Mouse (Mus musculus): ENCODE data around the gene Ambra1.

Ambra1 gene

DNA sequence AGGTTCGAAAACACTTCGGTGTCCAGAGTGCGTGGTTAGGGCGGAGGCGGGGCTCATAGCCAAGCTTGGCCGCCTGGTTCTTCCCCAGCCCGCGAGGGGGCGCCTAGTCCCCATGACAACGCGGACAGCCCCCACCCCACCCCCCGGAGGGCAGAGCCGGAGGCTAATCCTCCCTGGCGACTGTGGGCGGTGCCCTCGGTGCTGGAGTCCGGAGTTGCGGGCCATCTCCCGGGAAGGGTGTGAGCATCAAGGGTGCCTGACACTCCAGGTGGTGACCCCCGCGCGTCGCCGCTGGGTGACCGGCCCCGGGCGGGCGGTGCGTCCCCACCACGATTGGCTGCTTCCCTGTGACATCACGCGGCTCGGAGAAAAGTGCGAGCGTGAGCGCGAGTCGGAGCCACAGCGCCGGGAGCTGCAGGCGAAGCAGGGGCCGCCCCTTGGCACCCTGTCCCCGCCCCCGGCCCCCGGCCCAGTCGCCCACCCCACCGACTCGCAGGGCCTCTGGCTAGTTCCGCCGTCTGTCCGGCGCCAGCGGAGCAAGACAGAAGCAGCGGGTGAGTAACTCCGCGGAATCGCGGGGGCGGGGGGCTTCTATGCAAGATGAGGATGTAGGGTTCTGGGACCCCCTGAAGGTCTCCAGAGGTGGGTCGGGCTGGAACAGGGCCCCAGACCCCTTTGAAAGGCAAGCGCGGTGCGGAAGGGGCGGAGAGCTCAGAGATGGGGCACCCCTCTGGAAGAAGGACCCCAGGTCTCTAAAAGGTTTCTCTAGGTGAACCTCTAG is 192.0 kb downstream of the Ambra1 start:
- DNase-seq (ENCODE audit: low spot score) = no peak

DNA sequence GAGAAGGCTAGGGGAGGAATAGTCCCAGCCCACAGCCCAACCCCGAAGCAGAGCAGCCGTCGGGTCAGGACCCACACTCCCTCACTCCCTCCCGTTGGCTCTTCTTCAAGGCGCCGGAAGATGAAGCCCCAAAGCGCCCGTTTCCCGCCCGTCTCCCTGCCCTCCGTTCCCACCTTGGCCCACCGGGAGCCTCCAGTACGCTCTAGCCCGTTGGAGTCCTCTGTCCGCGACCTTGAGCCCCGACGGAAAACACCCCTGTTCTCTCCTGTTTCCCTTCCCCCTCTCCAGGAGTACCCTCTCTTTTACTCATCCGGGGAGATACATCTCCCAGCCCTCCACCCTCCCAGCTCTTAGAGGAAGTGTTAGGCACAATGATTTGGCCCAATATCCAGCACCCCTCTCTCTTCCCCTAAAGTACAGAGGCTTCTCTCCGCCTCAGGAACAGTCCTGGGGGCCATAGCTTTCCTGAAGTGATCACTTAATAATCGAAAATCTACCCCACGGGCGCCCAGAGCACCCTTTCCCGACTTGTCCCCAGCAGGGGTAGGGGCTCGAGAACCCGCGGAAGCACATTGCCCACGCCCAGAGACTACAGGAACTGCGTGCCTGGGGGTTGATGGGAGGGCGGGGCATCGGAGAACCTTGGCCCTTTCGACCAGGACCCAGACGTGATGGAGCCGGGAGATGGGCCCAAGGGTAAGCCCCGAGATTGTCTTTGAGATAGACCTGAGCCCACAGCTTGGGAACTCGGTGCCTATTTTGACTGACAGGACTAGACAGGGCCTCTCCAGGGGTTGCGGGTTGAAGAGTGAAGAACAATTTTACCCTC is 192.9 kb downstream of the Ambra1 start:
- DNase-seq (ENCODE audit: low spot score) = no peak

DNA sequence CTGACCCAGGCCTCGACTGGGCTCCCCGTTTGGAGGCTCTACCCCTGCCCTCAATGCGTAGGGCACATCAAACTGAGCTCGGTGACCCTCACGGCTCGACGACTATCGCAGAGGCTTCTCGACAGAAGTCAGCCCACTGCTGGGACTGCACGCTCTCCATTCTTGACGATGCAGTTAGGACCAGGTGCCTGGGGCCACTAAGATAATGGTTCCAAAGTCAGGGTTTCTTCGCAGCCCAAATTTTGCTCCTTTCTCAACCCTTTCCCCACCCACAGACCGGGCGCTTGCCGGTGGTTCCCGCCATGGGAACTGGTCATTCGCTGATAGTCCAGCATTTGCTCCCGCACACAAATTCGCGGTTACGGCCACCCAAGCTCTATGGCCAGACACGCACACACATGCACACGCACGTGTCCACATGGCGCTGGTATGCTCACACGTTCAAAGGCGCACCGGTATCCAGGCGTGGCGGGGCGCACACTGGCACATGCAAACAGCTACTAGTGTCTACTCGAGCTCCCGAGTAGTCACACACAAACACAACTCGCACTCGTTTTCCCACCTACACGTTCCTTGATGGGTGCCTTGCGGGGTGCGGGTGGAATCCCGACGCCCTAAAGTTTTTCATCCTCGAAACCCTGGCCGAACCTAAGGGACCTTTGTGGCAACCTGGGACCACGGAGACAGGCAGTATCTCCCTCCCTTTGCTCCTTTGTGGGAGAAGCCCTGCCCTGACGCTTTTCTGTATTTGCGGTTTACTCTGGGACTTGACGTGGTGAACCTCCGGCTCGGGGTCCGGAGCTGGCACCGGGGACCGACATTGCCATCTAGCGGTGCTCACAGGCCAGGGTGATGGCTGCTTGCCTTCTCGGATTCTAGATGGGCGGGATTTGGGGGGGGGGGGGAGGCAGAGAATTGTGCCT is 193.7 kb downstream of the Ambra1 start:
- peak; percentile 65 for DNase-seq (ENCODE audit: low spot score)

DNA sequence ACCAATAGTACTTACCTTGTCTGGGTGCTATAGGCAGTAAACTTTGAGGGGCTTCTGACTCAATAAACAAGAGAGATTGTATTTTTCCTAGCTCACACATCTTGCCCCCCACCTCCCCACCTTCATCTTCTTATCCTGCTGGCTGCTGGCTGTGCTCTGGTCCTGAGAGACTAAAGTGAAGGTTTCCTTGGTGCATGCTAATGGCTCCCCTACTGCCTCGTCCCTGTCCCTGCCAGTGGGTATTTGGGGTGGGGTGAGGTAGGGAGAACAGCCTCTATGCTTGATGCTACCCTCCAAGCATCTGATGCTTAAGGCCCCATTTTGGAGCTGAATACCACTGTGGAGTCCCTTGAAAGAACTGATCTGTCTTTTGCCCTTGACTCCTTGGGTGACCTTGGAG is 194.8 kb downstream of the Ambra1 start:
- no peak for DNase-seq (ENCODE audit: low spot score)

DNA sequence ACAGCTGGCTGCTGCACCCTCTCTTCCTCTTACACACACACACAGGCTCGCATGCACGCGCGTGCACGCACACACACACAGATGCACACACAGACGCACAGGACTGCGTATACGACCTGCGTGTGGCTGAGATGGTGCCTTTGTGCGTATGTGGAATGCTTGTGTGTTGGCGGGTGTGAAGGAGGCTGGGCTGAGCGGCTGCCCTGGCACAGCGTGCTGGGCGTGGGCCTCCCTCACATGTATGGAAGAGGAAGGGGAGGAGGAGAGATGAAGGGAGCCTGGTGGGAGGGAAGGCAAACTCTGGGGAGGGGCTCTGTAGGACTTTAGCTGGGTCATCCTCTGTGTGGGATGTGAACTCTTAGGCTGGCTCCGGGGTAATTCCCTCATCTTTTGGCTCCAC is 195.5 kb downstream of the Ambra1 start:
- no peak for DNase-seq (ENCODE audit: low spot score)

DNA sequence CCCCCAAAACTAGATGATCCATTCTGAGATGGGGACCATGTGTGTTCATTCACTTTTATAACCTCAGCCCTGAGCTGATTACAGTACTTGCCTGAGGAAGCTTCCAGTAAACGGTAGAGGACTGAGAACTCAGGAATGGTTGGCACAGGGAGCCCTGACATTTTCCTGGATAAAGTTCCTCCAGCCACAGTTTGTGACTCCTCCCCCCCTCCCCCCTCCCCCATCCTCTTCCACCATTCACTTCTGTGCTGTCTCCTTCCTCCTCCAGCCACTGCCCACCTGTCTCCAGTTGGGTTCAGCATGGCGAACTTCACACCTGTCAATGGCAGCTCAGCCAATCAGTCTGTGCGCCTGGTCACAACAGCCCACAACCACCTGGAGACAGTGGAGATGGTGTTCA is 197.0 kb downstream of the Ambra1 start, which contains the start of gene Chrm4:
Gene Chrm4 (plus strand): TSS at position 301 of the 400 bp plus-strand sequence.
- no peak for DNase-seq (ENCODE audit: low spot score)

DNA sequence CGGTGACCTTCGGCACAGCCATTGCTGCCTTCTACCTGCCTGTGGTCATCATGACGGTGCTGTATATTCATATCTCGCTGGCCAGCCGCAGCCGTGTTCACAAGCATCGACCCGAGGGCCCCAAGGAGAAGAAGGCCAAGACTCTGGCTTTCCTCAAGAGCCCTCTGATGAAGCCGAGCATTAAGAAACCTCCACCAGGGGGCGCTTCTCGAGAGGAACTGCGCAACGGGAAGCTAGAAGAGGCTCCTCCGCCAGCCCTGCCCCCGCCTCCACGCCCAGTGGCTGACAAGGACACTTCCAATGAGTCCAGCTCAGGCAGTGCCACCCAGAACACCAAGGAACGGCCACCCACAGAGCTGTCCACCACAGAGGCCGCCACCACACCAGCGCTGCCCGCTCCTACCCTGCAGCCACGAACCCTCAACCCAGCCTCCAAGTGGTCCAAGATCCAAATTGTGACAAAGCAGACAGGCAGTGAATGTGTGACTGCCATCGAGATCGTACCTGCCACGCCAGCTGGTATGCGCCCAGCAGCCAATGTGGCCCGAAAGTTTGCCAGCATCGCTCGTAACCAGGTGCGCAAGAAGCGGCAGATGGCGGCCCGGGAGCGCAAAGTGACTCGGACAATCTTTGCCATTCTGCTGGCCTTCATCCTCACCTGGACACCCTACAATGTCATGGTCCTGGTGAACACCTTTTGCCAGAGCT is 198.0 kb downstream of the Ambra1 start:
- DNase-seq (ENCODE audit: low spot score) = peak; percentile 82

DNA sequence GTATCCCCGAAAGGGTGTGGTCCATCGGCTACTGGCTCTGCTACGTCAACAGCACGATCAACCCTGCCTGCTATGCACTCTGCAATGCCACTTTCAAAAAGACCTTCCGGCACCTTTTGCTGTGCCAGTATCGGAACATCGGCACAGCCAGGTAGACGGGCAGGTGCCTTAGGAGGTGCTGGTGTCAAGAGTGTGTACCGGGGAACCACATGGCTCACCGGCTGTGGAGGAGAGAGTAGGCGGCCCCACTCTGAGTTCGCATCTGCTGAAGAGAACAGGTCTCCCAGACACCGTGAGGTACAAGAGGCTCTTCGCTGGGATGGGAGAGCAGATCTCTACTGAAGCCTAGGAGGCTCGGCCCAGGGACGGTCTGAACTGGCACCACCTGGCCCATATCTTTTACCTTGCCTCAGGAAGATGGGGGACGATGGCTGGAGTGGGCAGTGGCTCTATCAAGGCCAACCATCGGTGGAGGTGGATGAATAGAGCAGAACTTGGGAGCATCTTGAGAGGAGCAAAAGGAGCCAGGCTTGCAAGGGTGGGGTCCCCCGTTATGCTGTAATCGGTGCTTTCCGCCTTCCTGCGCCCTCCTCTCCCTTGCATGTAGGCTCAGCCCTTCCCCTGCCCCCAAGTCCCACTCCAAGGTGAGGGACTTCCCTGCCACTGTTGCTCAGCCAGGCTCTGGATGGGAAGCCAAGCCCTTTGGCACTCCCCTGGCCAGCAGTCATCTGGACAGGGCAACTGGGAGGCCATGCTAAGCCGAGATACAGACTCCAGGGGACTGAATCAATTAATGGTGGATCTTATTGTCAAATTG is 198.8 kb downstream of the Ambra1 start:
- no peak for DNase-seq (ENCODE audit: low spot score)

DNA sequence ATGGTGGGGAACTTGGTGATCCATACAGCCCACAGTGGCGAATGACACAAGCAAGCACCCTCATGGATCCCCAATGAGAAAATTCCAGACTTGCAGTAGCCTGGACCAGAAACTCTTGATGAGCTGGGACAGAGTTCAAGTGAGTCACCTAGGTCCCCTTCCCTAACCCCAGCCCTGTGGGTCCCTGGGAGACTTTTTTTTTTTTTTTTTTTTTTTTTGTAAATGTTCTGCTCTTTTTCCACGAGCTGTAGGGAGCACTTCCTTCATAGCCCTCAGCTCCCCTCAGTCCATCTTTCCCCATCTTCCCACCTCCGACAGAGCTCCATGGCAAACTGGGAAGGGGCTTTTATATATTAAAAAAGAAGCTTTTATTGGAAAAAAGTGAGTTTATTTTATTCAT is 199.5 kb downstream of the Ambra1 start:
- DNase-seq (ENCODE audit: low spot score) = no peak

DNA sequence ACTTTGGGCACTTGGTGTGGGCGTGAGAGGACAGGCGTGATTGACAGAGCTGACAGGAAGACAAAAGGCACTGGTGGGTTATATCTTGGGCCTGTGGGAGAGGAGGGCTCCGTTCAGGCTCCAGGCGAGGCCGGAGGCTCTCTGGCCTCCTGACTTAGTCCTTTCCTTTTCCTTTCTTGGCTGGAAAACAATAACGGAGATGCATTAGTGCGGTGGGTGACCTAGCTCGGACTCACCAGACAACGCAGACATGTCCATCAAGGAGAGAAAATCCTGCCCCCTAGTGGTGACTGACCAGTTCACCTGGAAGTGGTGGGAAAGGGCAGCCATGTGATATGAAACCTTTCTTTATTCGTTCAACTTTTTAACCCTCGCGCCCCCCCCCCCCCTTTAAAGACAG is 200.0 kb downstream of the Ambra1 start:
- peak; percentile 70 for DNase-seq (ENCODE audit: low spot score)

DNA sequence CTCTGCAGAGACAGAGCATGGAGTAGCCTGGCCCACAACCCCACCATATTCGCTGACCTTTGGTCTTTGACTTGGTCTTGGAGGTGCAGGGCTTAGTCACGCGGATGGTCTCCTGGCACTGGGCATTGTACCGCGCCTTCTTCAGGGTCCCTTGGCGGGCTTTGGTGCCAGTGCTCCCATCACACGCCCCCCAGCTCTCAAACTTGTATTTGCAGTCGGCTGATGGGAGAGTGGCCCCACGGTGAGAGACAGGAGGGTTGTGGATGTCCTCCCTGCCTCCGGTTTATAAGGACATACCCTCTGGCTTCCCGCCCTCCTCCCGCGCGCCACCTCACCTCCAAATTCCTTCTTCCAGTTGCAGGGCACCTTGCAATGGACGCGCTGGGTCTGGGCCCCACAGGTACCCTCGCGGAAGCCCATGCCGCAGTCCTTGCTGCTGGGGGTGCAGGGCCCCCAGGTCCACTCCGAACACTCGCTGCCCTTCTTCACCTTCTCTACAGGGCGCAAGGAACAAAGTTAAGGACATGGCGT is 200.9 kb downstream of the Ambra1 start:
- no peak for DNase-seq (ENCODE audit: low spot score)

DNA sequence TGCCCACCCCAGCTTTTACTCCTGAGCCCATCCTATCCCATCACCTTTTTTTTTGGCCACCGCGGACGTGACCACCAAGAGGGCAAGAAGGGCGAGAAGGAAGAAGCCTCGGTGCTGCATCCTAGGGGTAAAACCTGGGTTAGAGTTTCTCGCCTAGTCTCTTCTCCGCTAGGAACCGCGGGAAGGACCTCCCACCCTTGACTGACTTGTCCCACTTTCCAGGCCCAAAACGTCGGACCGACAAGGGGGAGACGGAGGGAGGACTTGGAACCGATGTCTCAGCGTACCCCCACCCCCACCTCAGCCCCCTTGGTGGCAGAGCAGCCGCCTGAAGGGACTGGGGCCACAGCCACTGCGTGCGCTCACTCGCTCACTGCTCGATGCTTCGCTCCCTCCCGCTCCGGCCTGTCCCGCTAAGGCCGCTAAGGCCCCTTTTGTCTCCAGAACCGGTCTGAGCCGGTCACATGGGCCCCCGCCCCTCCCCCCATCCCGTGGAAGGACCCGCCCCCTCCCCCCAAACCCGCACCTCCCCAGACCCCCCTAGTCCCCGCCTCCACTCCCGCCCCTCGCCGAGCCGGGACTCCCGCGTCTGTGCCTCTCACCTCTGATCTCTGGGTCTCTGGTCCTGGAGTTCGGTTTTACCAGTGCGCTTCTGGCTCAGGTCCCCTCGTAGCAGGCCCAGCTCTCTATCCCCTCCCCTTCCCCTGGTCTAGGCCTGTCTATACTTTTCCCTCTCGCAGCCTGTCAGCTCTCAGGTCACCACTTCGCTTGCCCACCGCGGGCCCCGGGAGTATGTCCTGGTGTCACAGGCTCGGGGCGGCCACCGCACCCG is 201.6 kb downstream of the Ambra1 start:
- DNase-seq (ENCODE audit: low spot score) = no peak

DNA sequence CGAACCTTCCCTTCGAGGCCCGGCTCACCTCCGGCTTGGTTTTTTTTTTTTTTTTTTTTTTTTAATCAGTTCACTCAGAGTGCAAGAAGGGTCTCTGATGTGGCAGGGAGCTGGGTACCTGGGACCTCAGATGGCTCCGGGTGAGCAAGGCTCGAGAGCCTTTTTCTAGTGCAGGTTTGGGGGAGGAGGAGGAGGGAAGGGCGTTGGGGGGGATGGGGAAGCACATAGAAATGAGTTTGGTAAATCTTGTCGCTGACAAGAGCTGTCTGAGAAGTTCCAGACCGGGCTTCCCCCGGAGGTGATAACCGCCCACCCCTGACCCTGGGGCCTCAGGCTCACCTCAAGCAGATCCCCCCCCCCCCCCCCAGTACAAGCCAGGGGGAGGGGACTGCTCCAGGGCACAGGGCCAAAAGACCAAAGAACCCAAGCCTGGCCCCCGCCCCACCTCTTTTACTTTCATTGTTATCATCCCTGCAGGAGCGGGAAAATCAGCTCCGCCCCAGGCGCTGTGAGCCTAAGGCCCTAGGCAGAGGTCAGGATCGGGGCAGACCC is 202.3 kb downstream of the Ambra1 start, which contains the start of gene Mdk:
Gene Mdk (minus strand): TSS at position 138 of the 552 bp plus-strand sequence.
- no peak for DNase-seq (ENCODE audit: low spot score)

DNA sequence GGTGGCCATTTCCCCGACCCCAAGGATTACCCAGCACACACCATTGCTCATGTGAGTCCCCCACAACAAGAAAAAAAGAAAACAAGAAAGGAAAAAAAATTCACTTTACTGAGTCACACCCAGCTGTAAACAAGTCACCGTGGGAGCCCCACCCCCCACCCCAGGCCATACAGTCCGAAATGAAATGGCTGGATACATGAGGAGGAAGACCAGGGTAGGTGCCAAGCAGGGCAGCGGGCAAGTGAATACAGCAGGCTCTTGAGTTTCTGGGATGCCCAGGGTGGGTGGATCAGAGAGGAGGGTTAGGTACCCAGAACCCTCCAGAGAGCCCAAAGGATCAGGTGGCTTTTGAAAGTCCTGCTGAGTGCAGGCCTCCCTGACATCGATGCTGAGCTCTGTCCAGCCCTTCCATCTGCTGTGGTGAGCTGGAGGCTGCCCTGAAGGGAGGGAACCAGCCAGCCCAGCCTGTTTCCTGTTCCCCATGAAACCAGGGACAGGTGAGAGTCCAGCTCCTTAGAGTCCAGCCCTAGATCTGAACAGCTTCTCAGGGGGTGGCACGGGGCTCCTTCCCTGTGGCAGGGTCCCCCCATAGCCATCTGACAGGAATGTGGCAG is 202.9 kb downstream of the Ambra1 start:
- no peak for DNase-seq (ENCODE audit: low spot score)

DNA sequence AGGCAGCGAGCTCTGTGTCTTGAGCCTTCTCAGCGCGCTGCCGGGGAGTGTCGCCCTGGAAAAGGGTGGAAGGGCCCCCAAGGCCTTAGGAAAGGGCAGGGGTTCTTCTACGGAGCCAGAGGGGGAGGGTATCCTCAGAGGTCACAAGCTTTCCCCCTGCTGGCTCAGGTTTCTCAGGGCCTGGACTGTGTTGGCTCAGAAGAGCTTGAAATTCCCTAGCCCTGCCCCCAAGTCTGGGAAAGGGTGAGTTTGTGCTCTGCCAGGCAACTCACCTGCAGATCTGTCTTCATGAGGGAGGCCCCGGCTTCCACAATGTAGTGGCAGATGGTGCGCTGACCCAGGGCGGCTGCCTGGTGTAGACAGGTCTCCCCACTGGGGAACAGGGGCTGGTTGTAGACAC is 203.5 kb downstream of the Ambra1 start:
- no peak for DNase-seq (ENCODE audit: low spot score)

DNA sequence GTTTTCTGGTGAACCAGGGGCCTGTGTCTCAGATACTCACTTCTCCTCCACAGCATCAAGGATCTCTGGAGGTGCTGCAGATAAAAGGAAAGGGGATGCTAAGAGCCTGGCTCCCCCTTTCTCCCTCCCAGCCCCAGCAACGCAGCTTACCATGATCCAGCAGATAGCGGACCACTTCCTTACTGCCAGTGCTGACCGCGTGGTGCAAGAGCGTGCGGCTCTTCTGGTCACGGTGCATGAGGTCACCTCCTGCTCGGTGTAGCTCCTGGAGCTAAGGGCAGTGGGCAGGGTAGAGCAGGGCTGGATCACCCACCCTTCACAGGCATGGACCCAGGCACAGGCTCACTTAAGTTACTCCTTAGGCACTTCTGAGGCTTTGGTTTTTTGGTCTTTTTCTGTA is 204.1 kb downstream of the Ambra1 start:
- DNase-seq (ENCODE audit: low spot score) = no peak

DNA sequence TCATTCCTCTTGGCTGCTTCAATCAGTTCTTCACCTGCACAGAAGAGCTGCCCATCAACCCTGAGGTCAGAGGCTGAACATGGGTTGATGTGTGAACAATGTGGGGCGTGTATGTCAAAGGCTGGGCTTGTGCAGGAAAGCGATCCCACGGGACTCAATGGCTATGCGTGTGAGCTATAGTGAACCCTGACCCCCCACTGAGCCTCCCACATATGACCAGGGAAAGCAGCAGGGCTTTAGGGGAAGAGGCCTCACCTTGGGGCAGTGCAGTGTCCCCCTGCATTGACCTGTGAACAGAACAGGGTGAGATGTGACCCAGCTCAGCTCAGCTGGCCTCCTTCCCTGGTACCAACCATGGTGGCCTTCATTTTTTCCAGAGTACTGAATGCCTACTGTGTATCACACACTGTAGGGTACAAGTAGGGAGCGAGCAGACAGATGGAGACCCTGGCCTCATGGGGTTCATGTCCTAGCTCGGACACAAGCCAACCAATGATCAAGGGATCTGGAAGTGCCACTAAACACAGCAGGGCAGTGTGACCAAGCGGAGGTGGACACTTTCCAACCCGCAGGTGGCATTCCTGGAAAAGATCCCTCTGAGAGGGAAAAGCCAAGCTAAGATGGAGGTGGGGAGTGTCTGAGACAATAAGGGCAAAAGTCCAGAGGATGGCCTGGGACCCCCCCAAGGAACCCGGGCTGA is 205.0 kb downstream of the Ambra1 start:
- no peak for DNase-seq (ENCODE audit: low spot score)

DNA sequence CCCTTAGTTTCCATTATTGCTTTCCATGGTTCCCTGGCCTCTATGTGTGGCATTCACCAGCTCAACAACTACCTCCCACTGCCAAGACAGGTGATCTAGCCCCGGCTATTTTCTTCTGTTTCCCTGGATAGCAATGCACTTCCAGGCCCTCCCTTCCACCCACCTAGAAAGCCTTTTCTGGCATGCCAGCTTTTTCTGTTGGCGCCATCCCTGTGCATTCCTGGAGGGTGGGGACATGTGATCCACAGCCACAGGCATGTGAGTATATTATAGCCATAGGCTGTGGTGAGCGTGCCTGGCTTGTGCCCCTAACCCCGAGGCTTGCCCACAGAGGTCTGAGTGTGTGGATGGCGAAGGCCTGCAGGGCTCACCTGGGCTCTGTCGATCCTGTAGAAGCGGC is 206.2 kb downstream of the Ambra1 start:
- DNase-seq (ENCODE audit: low spot score) = no peak

Measured in urinary bladder, postnatal 14 days (tissue).